Mouse (Mus musculus) MEL (cell line): Measurements from ENCODE around the gene Tmem248. TPM values are rescaled to one million over a fixed set of nuclear protein-coding genes. Genes with fewer than 3 reads are reported as not detected.

Source experiments
- DNase-seq: peaks from one replicate; pipeline ENCODE4 v3.0.0; 2011; ENCODE audit warnings: low read depth, low spot score
- H3K27ac ChIP-seq: 2 replicates; pipeline ENCODE4 v1.5.1; 2012; ENCODE audit warnings: low read depth, mild to moderate bottlenecking, control low read depth, low read length, moderate library complexity; ENCODE audit not compliant: control insufficient read depth
- H3K27me3 ChIP-seq, 2 experiments: fragments of 150-350 bp in 1 of 2; sonication (generic) in 1 of 2; 2 replicates each; pipeline ENCODE4 v1.6.1; 2012; ENCODE audit warnings: low read length in 2 of 2, mild to moderate bottlenecking in 2 of 2, improper control_type of control experiment in 1 of 2, moderate library complexity in 1 of 2; ENCODE audit not compliant: insufficient read depth in 2 of 2, control insufficient read depth in 1 of 2
- H3K36me3 ChIP-seq, 2 experiments: 2 replicates each; pipeline ENCODE4 v1.6.1; 2012 to 2014; ENCODE audit warnings: low read length in 2 of 2, improper control_type of control experiment in 1 of 2, inconsistent platforms in 1 of 2, mild to moderate bottlenecking in 1 of 2; ENCODE audit not compliant: insufficient read depth in 2 of 2, control insufficient read depth in 1 of 2
- H3K4me1 ChIP-seq, 2 experiments: fragments of 150-350 bp in 1 of 2; sonication (generic) in 1 of 2; 2 replicates each; pipeline ENCODE4 v1.6.1; 2012; ENCODE audit warnings: low read length in 2 of 2, improper control_type of control experiment in 1 of 2, mild to moderate bottlenecking in 1 of 2; ENCODE audit not compliant: insufficient read depth in 2 of 2, control insufficient read depth in 1 of 2
- H3K4me3 ChIP-seq, 2 experiments: fragments of 150-350 bp in 1 of 2; sonication (generic) in 1 of 2; 2 replicates each; pipeline ENCODE4 v1.5.1; 2012; ENCODE audit warnings: low read depth in 2 of 2, low read length in 2 of 2, mild to moderate bottlenecking in 2 of 2, moderate library complexity in 2 of 2, control low read depth in 1 of 2, improper control_type of control experiment in 1 of 2; ENCODE audit not compliant: control insufficient read depth in 1 of 2, insufficient read depth in 1 of 2
- H3K79me2 ChIP-seq: 2 replicates; pipeline ENCODE4 v1.6.1; 2012; ENCODE audit warnings: mild to moderate bottlenecking, low read length, moderate library complexity; ENCODE audit not compliant: control insufficient read depth, poor library complexity, insufficient read depth
- H3K9ac ChIP-seq: 2 replicates; pipeline ENCODE4 v1.6.1; 2012; ENCODE audit warnings: low read depth, mild to moderate bottlenecking, control low read depth, low read length, moderate library complexity; ENCODE audit not compliant: control insufficient read depth, poor library complexity, severe bottlenecking
- H3K9me3 ChIP-seq: fragments of 150-350 bp; sonication (generic); replicated peaks from 2 replicates; pipeline ENCODE4 v1.6.1; 2012; ENCODE audit warnings: mild to moderate bottlenecking, low read length, improper control_type of control experiment, moderate library complexity; ENCODE audit not compliant: insufficient read depth
- BHLHE40 ChIP-seq: IDR thresholded peaks from 2 replicates; pipeline ENCODE4 v1.6.1; 2012; ENCODE audit warnings: low read depth, mild to moderate bottlenecking, inconsistent platforms, low read length, improper control_type of control experiment, borderline replicate concordance
- CTCF ChIP-seq, 3 experiments: IDR thresholded peaks in 2 of 3; conservative IDR thresholded peaks in 1 of 3; 2 replicates each; pipeline ENCODE4 v1.5.1; 2011 to 2012; ENCODE audit warnings: low read length in 3 of 3, low read depth in 2 of 3, mild to moderate bottlenecking in 2 of 3, improper control_type of control experiment in 1 of 3, inconsistent platforms in 1 of 3, mixed read lengths in 1 of 3, moderate library complexity in 1 of 3; ENCODE audit not compliant: control insufficient read depth in 1 of 3, insufficient read depth in 1 of 3, poor library complexity in 1 of 3, severe bottlenecking in 1 of 3
- E2F4 ChIP-seq: IDR thresholded peaks from 2 replicates; pipeline ENCODE4 v1.6.1; 2011; ENCODE audit warnings: low read depth, low read length, improper control_type of control experiment, borderline replicate concordance
- ELF1 ChIP-seq: IDR thresholded peaks from 2 replicates; pipeline ENCODE4 v1.6.1; 2014; ENCODE audit warnings: low read depth, mild to moderate bottlenecking, inconsistent platforms, low read length, improper control_type of control experiment, moderate library complexity
- EP300 ChIP-seq, 2 experiments: IDR thresholded peaks; 2 replicates each; pipeline ENCODE4 v1.6.1; 2011; ENCODE audit warnings: improper control_type of control experiment in 2 of 2, low read length in 2 of 2, low read depth in 1 of 2, mild to moderate bottlenecking in 1 of 2
- GABPA ChIP-seq: IDR thresholded peaks from 2 replicates; pipeline ENCODE4 v1.6.1; 2012; ENCODE audit warnings: low read depth, mild to moderate bottlenecking, inconsistent platforms, low read length, improper control_type of control experiment, moderate library complexity
- HCFC1 ChIP-seq: IDR thresholded peaks from 2 replicates; pipeline ENCODE4 v1.6.1; 2012; ENCODE audit warnings: low read depth, mild to moderate bottlenecking, inconsistent platforms, low read length, improper control_type of control experiment, moderate library complexity
- KAT2A ChIP-seq: conservative IDR thresholded peaks from 2 replicates; pipeline ENCODE4 v1.6.1; 2012; ENCODE audit warnings: low read depth, low read length, improper control_type of control experiment, inconsistent platforms
- MAFK ChIP-seq: IDR thresholded peaks from 2 replicates; pipeline ENCODE4 v1.6.1; 2011; ENCODE audit warnings: low read depth, mild to moderate bottlenecking, low read length, improper control_type of control experiment, borderline replicate concordance
- MAZ ChIP-seq: IDR thresholded peaks from 2 replicates; pipeline ENCODE4 v1.6.1; 2012; ENCODE audit warnings: low read depth, mild to moderate bottlenecking, inconsistent platforms, low read length, improper control_type of control experiment
- MXI1 ChIP-seq: IDR thresholded peaks from 2 replicates; pipeline ENCODE4 v1.6.1; 2011; ENCODE audit warnings: mild to moderate bottlenecking, low read depth, low read length, improper control_type of control experiment
- MYB ChIP-seq: IDR thresholded peaks from 2 replicates; pipeline ENCODE4 v1.6.1; 2011; ENCODE audit warnings: mild to moderate bottlenecking, low read depth, low read length, improper control_type of control experiment
- MYC ChIP-seq: IDR thresholded peaks from 2 replicates; pipeline ENCODE4 v1.6.1; 2011; ENCODE audit warnings: low read depth, mild to moderate bottlenecking, low read length, improper control_type of control experiment, moderate library complexity
- NELFE ChIP-seq: IDR thresholded peaks from 2 replicates; pipeline ENCODE4 v1.6.1; 2011; ENCODE audit warnings: low read depth, low read length, improper control_type of control experiment
- NRF1 ChIP-seq: IDR thresholded peaks from 2 replicates; pipeline ENCODE4 v1.6.1; 2014; ENCODE audit warnings: low read depth, mild to moderate bottlenecking, inconsistent platforms, low read length, improper control_type of control experiment, moderate library complexity; ENCODE audit not compliant: poor library complexity, insufficient read depth, severe bottlenecking
- POLR2AphosphoS5 ChIP-seq: IDR thresholded peaks from 2 replicates; pipeline ENCODE4 v1.6.1; 2012; ENCODE audit warnings: low read depth, borderline replicate concordance, mild to moderate bottlenecking, inconsistent platforms, low read length, moderate library complexity, mixed read lengths
- RAD21 ChIP-seq: IDR thresholded peaks from 2 replicates; pipeline ENCODE4 v1.6.1; 2011; ENCODE audit warnings: mild to moderate bottlenecking, low read depth, low read length, improper control_type of control experiment
- RCOR1 ChIP-seq: IDR thresholded peaks from 2 replicates; pipeline ENCODE4 v1.6.1; 2012; ENCODE audit warnings: low read depth, mild to moderate bottlenecking, inconsistent platforms, low read length, improper control_type of control experiment
- SMC3 ChIP-seq: IDR thresholded peaks from 2 replicates; pipeline ENCODE4 v1.6.1; 2011; ENCODE audit warnings: low read depth, low read length, improper control_type of control experiment
- UBTF ChIP-seq: IDR thresholded peaks from 2 replicates; pipeline ENCODE4 v1.6.1; 2012; ENCODE audit warnings: low read depth, mild to moderate bottlenecking, inconsistent platforms, low read length, improper control_type of control experiment, moderate library complexity, borderline replicate concordance; ENCODE audit not compliant: insufficient read depth
- USF1 ChIP-seq: IDR thresholded peaks from 2 replicates; pipeline ENCODE4 v1.6.1; 2014; ENCODE audit warnings: low read depth, mild to moderate bottlenecking, inconsistent platforms, low read length, improper control_type of control experiment, moderate library complexity
- ZC3H11A ChIP-seq: IDR thresholded peaks from 2 replicates; pipeline ENCODE4 v1.6.1; 2012; ENCODE audit warnings: low read depth, mild to moderate bottlenecking, inconsistent platforms, low read length, improper control_type of control experiment
- ZKSCAN1 ChIP-seq: IDR thresholded peaks from 2 replicates; pipeline ENCODE4 v1.6.1; 2012; ENCODE audit warnings: low read depth, mild to moderate bottlenecking, inconsistent platforms, low read length, improper control_type of control experiment, moderate library complexity
- ZMIZ1 ChIP-seq: IDR thresholded peaks from 2 replicates; pipeline ENCODE4 v1.6.1; 2012; ENCODE audit warnings: low read depth, mild to moderate bottlenecking, inconsistent platforms, low read length, improper control_type of control experiment, moderate library complexity
- polyA plus RNA-seq, 2 experiments: library from polyadenylated mRNA; stranded (reverse) in 1 of 2; unstranded in 1 of 2; fragments of >175 nt in 1 of 2; fragments of >200 nt in 1 of 2; gene quantifications; 2 replicates each; pipeline versions ENCODE4 v1.2.1 to v1.2.4; 2012; ENCODE audit warnings: low replicate concordance in 2 of 2, low read depth in 1 of 2; ENCODE audit not compliant: insufficient read length in 2 of 2, insufficient read depth in 1 of 2, missing spikeins in 1 of 2
- total RNA-seq: library from RNA; depleted of rRNA; stranded (reverse); fragments of 300-350 nt; gene quantifications from 2 replicates; pipeline ENCODE4 v1.2.3, GENCODE M21; 2012

Tmem248 gene
- total and polyA plus RNA-seq, 3 experiments: 55.5 to 58.2 TPM; not detected in 1

DNA sequence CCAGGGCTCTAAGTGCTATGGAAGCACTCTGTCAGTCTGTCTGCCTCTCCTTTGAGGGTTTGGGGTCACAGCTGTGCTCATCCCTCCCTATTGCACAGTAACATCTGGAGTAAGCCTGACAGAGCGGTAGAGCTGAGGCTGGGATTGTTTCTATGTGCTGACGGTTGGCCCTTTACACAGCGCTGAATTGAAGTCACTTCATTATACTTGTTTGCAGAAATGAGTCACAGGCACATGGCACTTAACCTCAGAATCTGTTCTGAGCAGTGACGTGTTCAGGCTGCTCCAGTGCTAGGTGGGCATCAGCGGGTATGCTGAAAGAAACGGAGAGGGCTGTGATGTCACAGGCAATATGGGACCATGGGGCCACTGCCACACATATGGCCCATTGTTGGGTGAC, 56.2 kb downstream of the Tmem248 start:
- Histone ChIP-seq H3K4me1 (peaks cover 5 to 7% of the 10 kb centered on the region in 2 experiments), H3K36me3 (peaks cover 6% of the 10 kb centered on the region in 2 experiments), H3K27me3 (no peaks in the 10 kb centered on the region), H3K9me3 (no peaks in the 10 kb centered on the region), H3K27ac (no peak overlapping the region), H3K4me3 (no peak overlapping the region)
- TF ChIP-seq E2F4 (no peak), EP300 (IDR thresholded peaks at IDR 0.05; ENCODE audit: low read depth in 1 of 2, low read length in 2 of 2) (no peak), ZMIZ1 (no peak), MXI1 (no peak), MAFK (no peak), MAZ (no peak), ZC3H11A (no peak), HCFC1 (no peak), UBTF (no peak), BHLHE40 (no peak), POLR2AphosphoS5 (no peak), GABPA (no peak), RCOR1 (no peak), NRF1 (no peak), CTCF (IDR thresholded peaks at IDR 0.05 in 2 of 3, conservative IDR thresholded peaks at IDR 0.05 in 1 of 3; ENCODE audit: control insufficient read depth in 1 of 3, insufficient read depth in 1 of 3, low read depth in 2 of 3, low read length in 3 of 3, poor library complexity in 1 of 3, severe bottlenecking in 1 of 3) (no peak), NELFE (no peak), KAT2A (no peak), MYC (no peak), RAD21 (no peak), MYB (no peak)
- TF ChIP-seq, all 39 proteins: peak for 0
- H3K9ac ChIP-seq: no peak overlapping the region
- no peak for DNase-seq
- no peaks in the 10 kb centered on the region for H3K79me2 ChIP-seq

DNA sequence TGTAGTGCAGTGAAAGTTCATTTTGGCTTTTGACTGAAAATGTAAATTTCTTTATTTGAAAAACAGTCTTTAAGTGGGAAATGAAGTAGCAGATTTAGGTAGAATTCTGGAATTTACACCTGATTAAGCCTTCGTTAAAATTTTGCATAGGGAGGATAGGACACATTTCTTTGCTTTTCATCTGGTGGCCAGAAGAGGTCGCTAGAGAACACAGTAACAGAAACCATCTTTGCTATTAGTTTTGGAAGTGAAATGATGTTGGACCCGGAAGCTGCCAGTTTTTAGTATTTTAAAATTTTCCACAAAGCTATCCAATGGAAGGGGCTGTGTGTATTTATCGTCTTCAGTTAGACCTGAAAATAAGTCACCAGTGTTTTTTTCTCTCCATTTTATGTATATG, 58.6 kb downstream of the Tmem248 start:
- Histone ChIP-seq H3K27ac (no peak overlapping the region), H3K36me3 (peaks cover 4 to 18% of the 10 kb centered on the region in 2 experiments), H3K9me3 (no peaks in the 10 kb centered on the region), H3K79me2 (no peaks in the 10 kb centered on the region), H3K27me3 (no peaks in the 10 kb centered on the region), H3K4me1 (peaks cover 9 to 13% of the 10 kb centered on the region in 2 experiments), H3K4me3 (no peak overlapping the region), H3K9ac (no peak overlapping the region)
- peak; percentile 75 for DNase-seq
- TF ChIP-seq ZC3H11A (peak; percentile 56), ZKSCAN1 (no peak), USF1 (no peak), SMC3 (peak; percentile 65), CTCF (IDR thresholded peaks at IDR 0.05 in 2 of 3, conservative IDR thresholded peaks at IDR 0.05 in 1 of 3; ENCODE audit: control insufficient read depth in 1 of 3, insufficient read depth in 1 of 3, low read depth in 2 of 3, low read length in 3 of 3, poor library complexity in 1 of 3, severe bottlenecking in 1 of 3) (peak; percentile 20 to 82 (median 79); a peak in 5 of 6 replicates), ELF1 (0 out of 2 replicates have a peak, but pooled peaks have one; percentile 40), RAD21 (peak; percentile 75)
